9 mouse cellular contexts compared by ENCODE assay signal in genomic region chr19:11044996-11045711, GRCm38 (mm10). TPM values are rescaled to one million over a fixed set of nuclear protein-coding genes. Genes with fewer than 3 reads are reported as not detected.
A peak's percentile ranks its signal among the peaks of the same experiment; 100 is the strongest.
DNase-seq lines count a peak whose midpoint lies in the region; ATAC-seq and TF ChIP-seq lines count a peak whose summit lies in the region.
"Had no signal": no experiment of that assay in that cellular context is flagged by ENCODE, and none has a peak within 500 bp of the region (broad histone marks: within the 10 kb centered on the region; RNA-seq: fewer than 3 reads in every experiment).

No protein-coding gene starts in this region.

- peak overlapping the region; percentile 42 for H3K4me3 ChIP-seq in hindbrain, embryonic 15.5 days

- no peaks in the 10 kb centered on the region for H3K36me3 ChIP-seq in hindbrain, embryonic 15.5 days

- peak; percentile 73 for TF ChIP-seq CTCF in Patski (IDR thresholded peaks at IDR 0.05)

- H3K27me3 ChIP-seq in Patski, result peaks cover 9% of the 10 kb centered on the region
- no peaks in the 10 kb centered on the region for H3K27me3 ChIP-seq in hindbrain, embryonic 15.5 days

- peak overlapping the region; percentile 75 for H3K4me2 ChIP-seq in hindbrain, embryonic 15.5 days

- intact Hi-C loops in left cerebral cortex, postnatal 36 days (cut with DNase I), result no loop called here

- no peak for DNase-seq in Patski (ENCODE audit: low read depth, low spot score)
- DNase-seq in c-Kit-negative CD71-positive TER-119-positive erythroid progenitor cells, embryonic 14.5 days (ENCODE audit: low read depth, low spot score), result peak; percentile 4
- DNase-seq in gastrocnemius, adult 8-10 months (ENCODE audit: low spot score in 2 of 2), result peak; percentile 22 to 52
- DNase-seq in left cerebral cortex, postnatal 36 days (ENCODE audit: low spot score in 2 of 2), result peak; percentile 16 to 31
- peak; percentile 54 for DNase-seq in right cerebral cortex, postnatal 4 days
- peak; percentile 86 for DNase-seq in yolk sac, embryonic 10.5 days (ENCODE audit: low spot score)

- no peaks in the 10 kb centered on the region for H3K9me3 ChIP-seq in hindbrain, embryonic 15.5 days

- no peak overlapping the region for H3K27ac ChIP-seq in hindbrain, embryonic 15.5 days (replicated peaks)
- H3K27ac ChIP-seq: macrophage had no signal

- POLR2A ChIA-PET in Patski (lab: Charles Lee), result no interaction called here

- CTCF ChIA-PET in Patski (lab: Charles Lee), result no interaction called here

- peak overlapping the region; percentile 43 for H3K9ac ChIP-seq in hindbrain, embryonic 15.5 days

- ATAC-seq in Patski, result peak; percentile 90
- ATAC-seq in hindbrain, embryonic 15.5 days (ENCODE audit: low FRiP score, low read depth), result peak; percentile 98
- peak; percentile 97 for ATAC-seq in megakaryocyte-erythroid progenitor cell, adult 5-6 weeks (replicated peaks; ENCODE audit: low FRiP score, low TSS enrichment, poor library complexity, severe bottlenecking)

- 12% methylated on average over 18 of the region's 40 CpGs for WGBS in hindbrain, embryonic 15.5 days

- H3K4me1 ChIP-seq in hindbrain, embryonic 15.5 days (replicated peaks), result no peaks in the 10 kb centered on the region; the same call in 1 of the 2 replicates

- in situ Hi-C loops in Patski (cut with MboI; ENCODE audit: low pct_unique_long_range_greater_than_20kb), result no loop called here

RNA-seq across cellular contexts. Expression of gene Ms4a18, which starts 27.3 kb away (rescaled TPM):
- not detected for polyA plus RNA-seq in Patski (2021)
- not detected for total RNA-seq in gastrocnemius, adult 8-10 months (2022)
- not detected in 2 replicates for polyA plus RNA-seq in hindbrain, embryonic 15.5 days (2015; fragmentation: Nextera tagmentation; extraction: Ambion mirVana)
- not detected for total RNA-seq in left cerebral cortex, postnatal 36 days (2021)
- total RNA-seq in megakaryocyte-erythroid progenitor cell, adult 5-6 weeks (2014; fragmentation: Nextera tagmentation), result not detected in 2 replicates
- total RNA-seq in megakaryocyte-erythroid progenitor cell, adult 5-6 weeks (2017), result not detected in 2 replicates
- polyA plus RNA-seq: macrophage had no signal

RNA-seq across cellular contexts. Expression of gene Ms4a8a, which starts 35.7 kb away (rescaled TPM):
- polyA plus RNA-seq in Patski (2021), result not detected
- under 1 TPM in 3 of 4 experiments, not detected in 1; 0.36 to 0.56 (median 0.39) TPM for total RNA-seq in gastrocnemius, adult 8-10 months (2022)
- not detected in 2 replicates for polyA plus RNA-seq in hindbrain, embryonic 15.5 days (2015; fragmentation: Nextera tagmentation; extraction: Ambion mirVana)
- total RNA-seq in left cerebral cortex, postnatal 36 days (2021), result not detected
- total RNA-seq in megakaryocyte-erythroid progenitor cell, adult 5-6 weeks (2014; fragmentation: Nextera tagmentation), result not detected in 2 replicates
- total RNA-seq in megakaryocyte-erythroid progenitor cell, adult 5-6 weeks (2017), result not detected in 2 replicates

RNA-seq across cellular contexts. Expression of gene Ms4a15, which starts 52.1 kb away (rescaled TPM):
- not detected for polyA plus RNA-seq in Patski (2021)
- not detected for total RNA-seq in gastrocnemius, adult 8-10 months (2022)
- 0.17 TPM in 1 of 2 replicates, not detected in the other for polyA plus RNA-seq in hindbrain, embryonic 15.5 days (2015; fragmentation: Nextera tagmentation; extraction: Ambion mirVana)
- total RNA-seq in left cerebral cortex, postnatal 36 days (2021), result under 1 TPM in 1 of 2 experiments, not detected in 1; 0.39 TPM
- total RNA-seq in megakaryocyte-erythroid progenitor cell, adult 5-6 weeks (2014; fragmentation: Nextera tagmentation), result not detected in 2 replicates
- total RNA-seq in megakaryocyte-erythroid progenitor cell, adult 5-6 weeks (2017), result not detected in 2 replicates
- polyA plus RNA-seq: macrophage had no signal
